Mouse (Mus musculus): ENCODE data around the gene Lurap1l. TPM values are rescaled to one million over a fixed set of nuclear protein-coding genes. Genes with fewer than 3 reads are reported as not detected.

The Lurap1l gene
- total RNA-seq (2023), result not detected

GRCm38 (mm10) chr4:80910481-80910870 lies at the start of gene Lurap1l:
Lurap1l (plus strand) TSS chr4:80910646.

Other genes starting within 250 kb of the Lurap1l start
- not detected for gene Tyrp1, start 76.5 kb upstream of the Lurap1l start, total RNA-seq (2023)

Data from CD8-positive naive resting alpha-beta T cell, adult 57 days (primary cell).